Mouse (Mus musculus) thymus, adult 2 months (tissue): ENCODE data around the gene Fscn2. TPM values are rescaled to one million over a fixed set of nuclear protein-coding genes. Genes with fewer than 3 reads are reported as not detected.
"Not testable (repeated sequence)": the region's sequence is repeated elsewhere in the genome, so short reads cannot be mapped to it uniquely, and the experiment has no call there.

ENCODE experiments used
- DNase-seq: peaks from one replicate; pipeline ENCODE4 v3.0.0; 2021
- H3K27ac ChIP-seq: fragments of 200-500 bp; 2 replicates; pipeline ENCODE4 v1.5.1; 2012; ENCODE audit warnings: low read length, control low read depth; ENCODE audit not compliant: control insufficient read depth, insufficient read depth
- H3K27me3 ChIP-seq: fragments of 200-500 bp; 2 replicates; pipeline ENCODE4 v1.6.1; 2012; ENCODE audit warnings: mild to moderate bottlenecking, low read length, moderate library complexity, mixed read lengths; ENCODE audit not compliant: control insufficient read depth, insufficient read depth
- H3K36me3 ChIP-seq: fragments of 200-500 bp; 2 replicates; pipeline ENCODE4 v1.6.1; 2012; ENCODE audit warnings: mild to moderate bottlenecking, low read length, moderate library complexity; ENCODE audit not compliant: control insufficient read depth, insufficient read depth
- H3K4me1 ChIP-seq: fragments of 200-500 bp; replicated peaks from 2 replicates; pipeline ENCODE4 v1.6.1; 2012; ENCODE audit warnings: low read length; ENCODE audit not compliant: control insufficient read depth, insufficient read depth
- H3K4me3 ChIP-seq: fragments of 200-500 bp; 2 replicates; pipeline ENCODE4 v1.5.1; 2012; ENCODE audit warnings: mild to moderate bottlenecking, low read length, control low read depth, moderate library complexity; ENCODE audit not compliant: control insufficient read depth, insufficient read depth
- CTCF ChIP-seq: fragments of 200-500 bp; IDR thresholded peaks from 2 replicates; pipeline ENCODE4 v1.5.1; 2012; ENCODE audit warnings: mild to moderate bottlenecking, control low read depth, low read length, moderate library complexity, borderline replicate concordance; ENCODE audit not compliant: control insufficient read depth, poor library complexity, insufficient read depth; ENCODE audit errors: extremely low read depth
- POLR2A ChIP-seq: fragments of 200-500 bp; IDR thresholded peaks from 2 replicates; pipeline ENCODE4 v1.6.1; 2012; ENCODE audit warnings: mild to moderate bottlenecking, low read length, control low read depth, moderate library complexity; ENCODE audit not compliant: control insufficient read depth, poor library complexity, insufficient read depth; ENCODE audit errors: extremely low read depth
- WGBS: fragments of 180-500 bp; shearing (Covaris S2); methylation state at CpG from one replicate; pipeline ENCODE4 v1.1.7; 2018; 5-methylcytosine and 5-hydroxymethylcytosine counted together
- polyA plus RNA-seq: library from polyadenylated mRNA; depleted of rRNA; stranded (reverse); fragments of >200 nt; gene quantifications from 2 replicates; pipeline ENCODE4 v1.2.3, GENCODE M21; 2012

Fscn2 gene
- polyA plus RNA-seq, 1 experiment: 0.19 TPM

GRCm38 (mm10) chr11:120344310-120344920 is 16.9 kb upstream of the Fscn2 start:
- no peak overlapping the region for H3K27ac ChIP-seq

GRCm38 (mm10) chr11:120345067-120345681 is 16.2 kb upstream of the Fscn2 start:
- H3K36me3 ChIP-seq: peaks cover 13% of the 10 kb centered on the region
- peaks cover 19% of the 10 kb centered on the region for H3K4me1 ChIP-seq
- no peak overlapping the region for H3K4me3 ChIP-seq
- H3K27ac ChIP-seq: no peak overlapping the region
- peak; percentile 0 for DNase-seq
- WGBS: 82% methylated on average over 1 of the region's 1 CpGs
- TF ChIP-seq POLR2A: no peak
- no peak for TF ChIP-seq CTCF
- H3K27me3 ChIP-seq: no peaks in the 10 kb centered on the region

More at GRCm38 (mm10) chr11:120344310-120344920, 16.9 kb upstream of the Fscn2 start:
- DNase-seq: peak; percentile 0
- Histone ChIP-seq H3K36me3 (peaks cover 13% of the 10 kb centered on the region), H3K4me1 (peaks cover 14% of the 10 kb centered on the region), H3K27me3 (no peaks in the 10 kb centered on the region), H3K4me3 (no peak overlapping the region)
- TF ChIP-seq POLR2A (no peak), CTCF (no peak)
- WGBS: 84% methylated on average over 5 of the region's 5 CpGs

- H3K27me3 ChIP-seq, H3K27ac ChIP-seq, DNase-seq: not testable (repeated sequence)
- peaks cover 13% of the 10 kb centered on the region for H3K36me3 ChIP-seq
- peak overlapping the region; percentile 38 for H3K4me3 ChIP-seq
- 41% methylated on average over 11 of the region's 13 CpGs for WGBS
- H3K4me1 ChIP-seq: peaks cover 29% of the 10 kb centered on the region
Observed at GRCm38 (mm10) chr11:120346383-120347034, 14.8 kb upstream of the Fscn2 start.

- Histone ChIP-seq H3K36me3 (peaks cover 13% of the 10 kb centered on the region), H3K4me3 (peak overlapping the region; percentile 96), H3K4me1 (peaks cover 29% of the 10 kb centered on the region), H3K27me3 (no peaks in the 10 kb centered on the region), H3K27ac (no peak overlapping the region)
- TF ChIP-seq POLR2A (no peak), CTCF (no peak)
- peak; percentile 40 for DNase-seq
- WGBS: under 1% methylated on average over 10 of the region's 10 CpGs
Observed at GRCm38 (mm10) chr11:120347301-120347700, 14.0 kb upstream of the Fscn2 start.

- WGBS: 7% methylated on average over 103 of the region's 103 CpGs
- peaks cover 34% of the 10 kb centered on the region for H3K4me1 ChIP-seq
Observed at GRCm38 (mm10) chr11:120347791-120348683, 13.3 kb upstream of the Fscn2 start, which contains the start of gene Actg1. Gene Actg1, minus strand, starts transcription at chr11:120348542.

GRCm38 (mm10) chr11:120348684-120349370 is 12.5 kb upstream of the Fscn2 start:
- Histone ChIP-seq H3K4me1 (peaks cover 39% of the 10 kb centered on the region), H3K27ac (peak overlapping the region; percentile 66), H3K36me3 (peaks cover 13% of the 10 kb centered on the region), H3K4me3 (peak overlapping the region; percentile 86), H3K27me3 (no peaks in the 10 kb centered on the region)
- TF ChIP-seq CTCF (no peak), POLR2A (peak; percentile 39)
- DNase-seq: peak; percentile 48
- 8% methylated on average over 53 of the region's 53 CpGs for WGBS

More at GRCm38 (mm10) chr11:120347791-120348683, 13.3 kb upstream of the Fscn2 start, which contains the start of gene Actg1:
- H3K36me3 ChIP-seq: peaks cover 13% of the 10 kb centered on the region
- no peaks in the 10 kb centered on the region for H3K27me3 ChIP-seq
- peak within 1 kb of the TSS; percentile 96 for H3K4me3 ChIP-seq
- H3K27ac ChIP-seq: peak within 1 kb of the TSS; percentile 71
- no peak for TF ChIP-seq CTCF
- TF ChIP-seq POLR2A: peak; percentile 92
- DNase-seq: peak; percentile 83
